ENCODE assay signal across 8 mouse cellular contexts in genomic region chr12:72976718-72977117, GRCm38 (mm10). TPM values are rescaled to one million over a fixed set of nuclear protein-coding genes. Genes with fewer than 3 reads are reported as not detected.
DNase-seq lines count a peak whose midpoint lies in the region; ATAC-seq lines count a peak whose summit lies in the region.

No protein-coding gene starts in this region.

- H3K27ac ChIP-seq in intestine, embryonic 15.5 days = no peak overlapping the region
- no peak overlapping the region for H3K27ac ChIP-seq in midbrain, embryonic 10.5 days (replicated peaks)

- 0 out of 2 replicates have a peak overlapping the region, but pooled peaks have one; percentile 6 for H3K4me3 ChIP-seq in intestine, embryonic 15.5 days (replicated peaks)
- H3K4me3 ChIP-seq in midbrain, embryonic 10.5 days = peak overlapping the region; percentile 38

- peak overlapping the region; percentile 20; the same call in 1 of the 2 replicates for H3K9ac ChIP-seq in intestine, embryonic 15.5 days

- H3K36me3 ChIP-seq in intestine, embryonic 15.5 days = no peaks in the 10 kb centered on the region
- no peaks in the 10 kb centered on the region for H3K36me3 ChIP-seq in midbrain, embryonic 10.5 days

- H3K27me3 ChIP-seq in intestine, embryonic 15.5 days (replicated peaks) = no peaks in the 10 kb centered on the region
- H3K27me3 ChIP-seq in midbrain, embryonic 10.5 days (ENCODE audit: low read depth, poor library complexity, severe bottlenecking) = peaks cover 77% of the 10 kb centered on the region

- peak; percentile 68 for ATAC-seq in activated CD4-positive, CD25-positive, alpha-beta regulatory T cell, adult 4 months
- ATAC-seq in intestine, embryonic 15.5 days = peak; percentile 74

- 2% methylated on average over 12 of the region's 12 CpGs for WGBS in intestine, embryonic 15.5 days
- 2% methylated on average over 12 of the region's 12 CpGs for WGBS in midbrain, embryonic 10.5 days

- H3K4me2 ChIP-seq in intestine, embryonic 15.5 days (replicated peaks) = peak overlapping the region; percentile 56

- H3K9me3 ChIP-seq in intestine, embryonic 15.5 days = no peaks in the 10 kb centered on the region
- no peaks in the 10 kb centered on the region for H3K9me3 ChIP-seq in midbrain, embryonic 10.5 days (replicated peaks)

- intact Hi-C loops in gastrocnemius, postnatal 36 days (cut with DNase I) = loop anchor here (2.0 to 10.0 kb wide), 2 partner anchors 130 to 282 kb away; no protein-coding TSS in a partner anchor
- intact Hi-C loops in left cerebral cortex, postnatal 25 days (cut with DNase I) = loop anchor here (1.0 to 10.0 kb wide), 4 partner anchors 129 to 514 kb away; no protein-coding TSS in a partner anchor

- peak; percentile 94 for DNase-seq in embryo, embryonic 10 days (ENCODE audit: low spot score)
- peak; percentile 54 to 56 for DNase-seq in gastrocnemius, postnatal 36 days
- peak; percentile 69 to 81 for DNase-seq in left cerebral cortex, postnatal 25 days (ENCODE audit: low spot score in 2 of 2)
- DNase-seq in midbrain, embryonic 10.5 days (ENCODE audit: low spot score) = peak; percentile 77
- peak; percentile 70 for DNase-seq in right cerebral cortex, postnatal 4 days
- peak; percentile 58 for DNase-seq in yolk sac, embryonic 10.5 days (ENCODE audit: low spot score)

- H3K4me1 ChIP-seq in intestine, embryonic 15.5 days (replicated peaks) = 0 out of 2 replicates have a peak, but pooled peaks cover 3% of the 10 kb centered on the region
- peaks cover 11% of the 10 kb centered on the region for H3K4me1 ChIP-seq in midbrain, embryonic 10.5 days

RNA-seq across cellular contexts. Expression of gene 4930447C04Rik, which starts 36.1 kb away (rescaled TPM):
- under 1 TPM in 1 of 2 experiments, not detected in 1; 0.40 TPM for polyA plus RNA-seq in activated CD4-positive, CD25-positive, alpha-beta regulatory T cell, adult 4 months (2017; shearing (Covaris generic))
- total RNA-seq in gastrocnemius, postnatal 36 days (2021) = under 1 TPM; 0.35 to 0.48 TPM
- polyA plus RNA-seq in intestine, embryonic 15.5 days (2015; fragmentation: Nextera tagmentation; extraction: Ambion mirVana) = 1.1 and 1.7 TPM in 2 replicates
- 1 to 10 TPM; 4.9 to 9.6 TPM for total RNA-seq in left cerebral cortex, postnatal 25 days (2021)
- polyA plus RNA-seq in midbrain, embryonic 10.5 days (2016; fragmentation: Nextera tagmentation; extraction: Ambion mirVana) = 1.8 and 2.3 TPM in 2 replicates

RNA-seq across cellular contexts. Expression of gene Six6, which starts 37.0 kb away (rescaled TPM):
- under 1 TPM in 1 of 2 experiments, not detected in 1; 0.13 TPM for polyA plus RNA-seq in activated CD4-positive, CD25-positive, alpha-beta regulatory T cell, adult 4 months (2017; shearing (Covaris generic))
- total RNA-seq in gastrocnemius, postnatal 36 days (2021) = not detected
- polyA plus RNA-seq in intestine, embryonic 15.5 days (2015; fragmentation: Nextera tagmentation; extraction: Ambion mirVana) = not detected in 2 replicates
- total RNA-seq in left cerebral cortex, postnatal 25 days (2021) = not detected
- 0.66 and 1.8 TPM in 2 replicates for polyA plus RNA-seq in midbrain, embryonic 10.5 days (2016; fragmentation: Nextera tagmentation; extraction: Ambion mirVana)
